Mouse (Mus musculus) bone marrow, adult 2 months (tissue): Measurements from ENCODE around the gene Cym.
A peak's percentile ranks its signal among the peaks of the same experiment; 100 is the strongest.

Experiments
- CTCF ChIP-seq: fragments of 200-500 bp; IDR thresholded peaks from 2 replicates; pipeline ENCODE4 v1.5.1; 2011; ENCODE audit warnings: low read length, control low read depth; ENCODE audit not compliant: control insufficient read depth, insufficient read depth
- POLR2A ChIP-seq: fragments of 200-500 bp; IDR thresholded peaks from 2 replicates; pipeline ENCODE4 v1.6.1; 2011; ENCODE audit warnings: low read depth, mild to moderate bottlenecking, control low read depth, low read length, borderline replicate concordance; ENCODE audit not compliant: control insufficient read depth

DNA sequence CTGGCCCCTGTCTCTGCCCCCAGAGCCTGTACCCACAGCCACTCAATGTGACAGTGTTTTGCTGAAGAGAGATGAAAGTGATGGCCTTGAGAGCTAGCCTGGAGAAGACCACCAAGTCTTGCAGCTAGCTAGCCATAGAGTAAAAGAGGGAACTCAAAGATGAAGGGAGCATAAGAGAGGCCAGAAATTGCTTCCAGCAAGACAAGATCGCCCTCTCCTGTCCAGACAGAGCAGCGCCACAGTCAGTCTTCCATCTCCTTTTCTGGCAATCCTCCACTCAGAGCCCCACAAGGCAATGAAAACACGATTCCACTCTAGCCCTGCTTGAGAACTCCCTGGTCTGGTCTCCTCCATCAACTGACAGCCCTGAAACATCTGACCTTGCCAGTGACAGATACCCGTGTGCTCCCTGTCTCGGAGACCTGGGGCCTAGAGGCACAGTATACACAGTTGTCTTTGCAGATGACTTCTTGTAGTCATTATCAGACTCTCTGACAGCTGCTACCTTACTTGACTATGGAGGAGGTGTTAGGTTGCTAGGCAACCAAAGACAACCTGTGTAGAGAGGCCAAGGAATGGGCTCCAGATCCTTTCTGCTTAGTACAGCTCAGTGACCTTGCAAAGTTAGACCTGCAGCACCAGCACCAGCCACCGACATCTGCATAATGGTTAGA, 33.2 kb downstream of the Cym start:
- TF ChIP-seq CTCF (peak; percentile 43; the same call in 1 of the 2 replicates), POLR2A (no peak)
